ENCODE assay signal across 9 mouse cellular contexts in genomic region chr9:123665645-123666044, GRCm38 (mm10). TPM values are rescaled to one million over a fixed set of nuclear protein-coding genes. Genes with fewer than 3 reads are reported as not detected.
A peak's percentile ranks its signal among the peaks of the same experiment; 100 is the strongest.
DNase-seq lines count a peak whose midpoint lies in the region; ATAC-seq and TF ChIP-seq lines count a peak whose summit lies in the region.
"Had no signal": no experiment of that assay in that cellular context is flagged by ENCODE, and none has a peak within 500 bp of the region (broad histone marks: within the 10 kb centered on the region; RNA-seq: fewer than 3 reads in every experiment).

No protein-coding gene starts in this region.

- H3K79me2 ChIP-seq in CH12.LX (replicated peaks; ENCODE audit: control insufficient read depth, extremely low read depth, insufficient read depth, poor library complexity, severe bottlenecking): no peaks in the 10 kb centered on the region

- in situ Hi-C loops in CH12.LX (cut with MboI; ENCODE audit: low pct_ligation_motif_present, low pct_unique_long_range_greater_than_20kb, low sequenced_read_pairs): loop anchor here (10.0 kb wide), 1 partner anchor 109 kb away; no protein-coding TSS in a partner anchor

- H3K27ac ChIP-seq in kidney, embryonic 14.5 days (ENCODE audit: low read depth, low read length): no peak overlapping the region
- H3K27ac ChIP-seq in CH12.LX (ENCODE audit: insufficient read depth, low read depth): no peak overlapping the region
- H3K27ac ChIP-seq: embryonic facial prominence, embryonic 15.5 days; limb, embryonic 15.5 days had no signal

- no peak for ATAC-seq in kidney, embryonic 14.5 days (ENCODE audit: low FRiP score, low TSS enrichment)

- peak; percentile 23 for DNase-seq in kidney, adult 11 months
- peak; percentile 67 for DNase-seq in CH12.LX (ENCODE audit: extremely low read depth)
- DNase-seq in adrenal gland, postnatal 14 days: peak; percentile 36
- peak; percentile 28 to 62 for DNase-seq in kidney, adult 8-10 months
- DNase-seq in lung, postnatal 36 days: peak; percentile 76
- DNase-seq in thymus, postnatal 10 days (ENCODE audit: low spot score in 2 of 2): peak; percentile 52 to 81

- no peak overlapping the region for H3K9ac ChIP-seq in kidney, embryonic 14.5 days (ENCODE audit: low read depth, low read length)
- H3K9ac ChIP-seq in CH12.LX (ENCODE audit: insufficient read depth, low read depth): no peak overlapping the region
- H3K9ac ChIP-seq: embryonic facial prominence, embryonic 15.5 days; limb, embryonic 15.5 days had no signal

- H3K27me3 ChIP-seq in kidney, embryonic 14.5 days (ENCODE audit: control insufficient read depth, insufficient read depth, low read length): no peaks in the 10 kb centered on the region
- no peaks in the 10 kb centered on the region for H3K27me3 ChIP-seq in CH12.LX (replicated peaks)
- H3K27me3 ChIP-seq: embryonic facial prominence, embryonic 15.5 days; limb, embryonic 15.5 days had no signal

- H3K4me3 ChIP-seq in kidney, embryonic 14.5 days (ENCODE audit: low read length): no peak overlapping the region
- no peak overlapping the region for H3K4me3 ChIP-seq in CH12.LX (replicated peaks in 1 of 3; ENCODE audit: low read depth in 2 of 3, low read length in 2 of 3, poor library complexity in 1 of 3)
- H3K4me3 ChIP-seq: embryonic facial prominence, embryonic 15.5 days; limb, embryonic 15.5 days had no signal

- H3K9me3 ChIP-seq in kidney, embryonic 14.5 days (ENCODE audit: control insufficient read depth, low read length): no peaks in the 10 kb centered on the region
- H3K9me3 ChIP-seq in CH12.LX (replicated peaks; ENCODE audit: low read length): no peaks in the 10 kb centered on the region
- H3K9me3 ChIP-seq: embryonic facial prominence, embryonic 15.5 days; limb, embryonic 15.5 days had no signal

- no peaks in the 10 kb centered on the region for H3K4me1 ChIP-seq in kidney, embryonic 14.5 days (ENCODE audit: control insufficient read depth, insufficient read depth, low read length)
- H3K4me1 ChIP-seq in CH12.LX (ENCODE audit: control insufficient read depth in 1 of 2, insufficient read depth in 2 of 2): no peaks in the 10 kb centered on the region
- H3K4me1 ChIP-seq: embryonic facial prominence, embryonic 15.5 days; limb, embryonic 15.5 days had no signal

- peak; percentile 49 to 82 for TF ChIP-seq CTCF in CH12.LX (conservative IDR thresholded peaks at IDR 0.05 in 1 of 2, IDR thresholded peaks at IDR 0.05 in 1 of 2; ENCODE audit: low read depth in 2 of 2, low read length in 2 of 2)

- dilution Hi-C loops in CH12.LX (cut with MboI; ENCODE audit: extremely low pct_ligation_motif_present, extremely low pct_unique_long_range_greater_than_20kb, low sequenced_read_pairs): no loop called here

- WGBS in kidney, embryonic 14.5 days: 55% methylated on average over 5 of the region's 5 CpGs

- no peak for TF ChIP-seq POLR2A in CH12.LX (IDR thresholded peaks at IDR 0.05; ENCODE audit: low read depth, low read length)

- H3K36me3 ChIP-seq in kidney, embryonic 14.5 days (ENCODE audit: control insufficient read depth, insufficient read depth, low read length): no peaks in the 10 kb centered on the region
- no peaks in the 10 kb centered on the region for H3K36me3 ChIP-seq in CH12.LX (replicated peaks in 1 of 2; ENCODE audit: control insufficient read depth in 1 of 2, insufficient read depth in 1 of 2, low read length in 1 of 2)
- H3K36me3 ChIP-seq: embryonic facial prominence, embryonic 15.5 days; limb, embryonic 15.5 days had no signal

- peak; percentile 71 for TF ChIP-seq RAD21 in CH12.LX (IDR thresholded peaks at IDR 0.05; ENCODE audit: low read depth, low read length)

- no peak for TF ChIP-seq EP300 in CH12.LX (IDR thresholded peaks at IDR 0.05; ENCODE audit: low read length)

- no peak overlapping the region for H3K4me2 ChIP-seq in kidney, embryonic 14.5 days (replicated peaks; ENCODE audit: low read depth, low read length)
- H3K4me2 ChIP-seq in CH12.LX (ENCODE audit: insufficient read depth, low read depth, poor library complexity, severe bottlenecking): no peak overlapping the region
- H3K4me2 ChIP-seq: embryonic facial prominence, embryonic 15.5 days; limb, embryonic 15.5 days had no signal

TF ChIP-seq in CH12.LX, 34 proteins besides CTCF, POLR2A, EP300 and RAD21:
- TF ChIP-seq SMC3 (IDR thresholded peaks at IDR 0.05; ENCODE audit: low read depth, low read length) (peak; percentile 86), TCF12 (IDR thresholded peaks at IDR 0.05; ENCODE audit: low read depth, low read length) (no peak), ETS1 (conservative IDR thresholded peaks at IDR 0.05; ENCODE audit: low read depth, low read length) (no peak), MXI1 (IDR thresholded peaks at IDR 0.05; ENCODE audit: low read depth, low read length) (no peak), ZNF384 (IDR thresholded peaks at IDR 0.05; ENCODE audit: low read depth, low read length) (no peak), MAZ (IDR thresholded peaks at IDR 0.05; ENCODE audit: low read depth, low read length) (no peak), ZC3H11A (IDR thresholded peaks at IDR 0.05; ENCODE audit: low read depth, low read length) (peak; percentile 26; the same call in 1 of the 2 replicates), JUND (conservative IDR thresholded peaks at IDR 0.05; ENCODE audit: low read depth, low read length) (no peak), UBTF (IDR thresholded peaks at IDR 0.05; ENCODE audit: low read depth, low read length) (no peak), MAFK (IDR thresholded peaks at IDR 0.05; ENCODE audit: insufficient replicate concordance, low read length) (no peak), PAX5 (IDR thresholded peaks at IDR 0.05; ENCODE audit: low read length) (no peak)
TF ChIP-seq in CH12.LX: peak in this region for 2.

RNA-seq across cellular contexts. Expression of gene Ccr9, which starts 12.6 kb away (rescaled TPM):
- 0.18 and 0.23 TPM in 2 replicates for polyA plus RNA-seq in kidney, embryonic 14.5 days (2014; fragmentation: Nextera tagmentation; extraction: Ambion mirVana)
- total RNA-seq in CH12.LX (2012; rRNA removed): 0.04 TPM in 2 replicates
- not detected in 2 replicates for total RNA-seq in CH12.LX (2014; rRNA removed)
- 0.09 and 0.10 TPM in 2 replicates for polyA plus RNA-seq in CH12.LX (2012; ENCODE audit: insufficient read length, low read depth)
- total RNA-seq in adrenal gland, postnatal 14 days (2021): 0.85 and 1.1 TPM in 2 replicates

RNA-seq across cellular contexts. Expression of gene Slc6a20a, which starts 13.0 kb away (rescaled TPM):
- 0.10 and 0.88 TPM in 2 replicates for polyA plus RNA-seq in kidney, embryonic 14.5 days (2014; fragmentation: Nextera tagmentation; extraction: Ambion mirVana)
- not detected in 2 replicates for total RNA-seq in CH12.LX (2012; rRNA removed)
- total RNA-seq in CH12.LX (2014; rRNA removed): not detected in 2 replicates
- polyA plus RNA-seq in CH12.LX (2012; ENCODE audit: insufficient read length, low read depth): not detected in 2 replicates
- 0.15 and 0.41 TPM in 2 replicates for total RNA-seq in adrenal gland, postnatal 14 days (2021)

RNA-seq across cellular contexts. Expression of gene Slc6a20b, which starts 33.3 kb away (rescaled TPM):
- 0.32 and 0.41 TPM in 2 replicates for polyA plus RNA-seq in kidney, embryonic 14.5 days (2014; fragmentation: Nextera tagmentation; extraction: Ambion mirVana)
- 0.42 and 0.55 TPM in 2 replicates for total RNA-seq in CH12.LX (2012; rRNA removed)
- not detected in 2 replicates for total RNA-seq in CH12.LX (2014; rRNA removed)
- not detected in 2 replicates for polyA plus RNA-seq in CH12.LX (2012; ENCODE audit: insufficient read length, low read depth)
- total RNA-seq in adrenal gland, postnatal 14 days (2021): not detected in 2 replicates

RNA-seq across cellular contexts. Expression of gene Lztfl1, which starts 51.9 kb away (rescaled TPM):
- 62.0 and 66.9 TPM in 2 replicates for polyA plus RNA-seq in kidney, embryonic 14.5 days (2014; fragmentation: Nextera tagmentation; extraction: Ambion mirVana)
- total RNA-seq in CH12.LX (2012; rRNA removed) (17.6 and 17.8 TPM in 2 replicates), CH12.LX (2014; rRNA removed) (25.6 and 35.7 TPM in 2 replicates)
- polyA plus RNA-seq in CH12.LX (2012; ENCODE audit: insufficient read length, low read depth): 28.3 and 36.7 TPM in 2 replicates
- 43.7 and 46.3 TPM in 2 replicates for total RNA-seq in adrenal gland, postnatal 14 days (2021)

Comparison
In these comparisons a context has a peak if more than half of its experiments do, and no peak if none do; other contexts are left out.
1. DNase-seq: peak in every context shown above with its lines; median percentile 76 in lung, postnatal 36 days; 67 in CH12.LX; 66 in thymus, postnatal 10 days; 45 in kidney, adult 8-10 months; 36 in adrenal gland, postnatal 14 days; 23 in kidney, adult 11 months.